Mouse (Mus musculus) ovary, postnatal 36 days (tissue): ENCODE data around the gene Mrap.
A peak's percentile ranks its signal among the peaks of the same experiment; 100 is the strongest.

ENCODE experiments used
- DNase-seq: peaks from one replicate; pipeline ENCODE4 v3.0.0; 2022; ENCODE audit warnings: low spot score, mixed read lengths

The Mrap gene

DNA sequence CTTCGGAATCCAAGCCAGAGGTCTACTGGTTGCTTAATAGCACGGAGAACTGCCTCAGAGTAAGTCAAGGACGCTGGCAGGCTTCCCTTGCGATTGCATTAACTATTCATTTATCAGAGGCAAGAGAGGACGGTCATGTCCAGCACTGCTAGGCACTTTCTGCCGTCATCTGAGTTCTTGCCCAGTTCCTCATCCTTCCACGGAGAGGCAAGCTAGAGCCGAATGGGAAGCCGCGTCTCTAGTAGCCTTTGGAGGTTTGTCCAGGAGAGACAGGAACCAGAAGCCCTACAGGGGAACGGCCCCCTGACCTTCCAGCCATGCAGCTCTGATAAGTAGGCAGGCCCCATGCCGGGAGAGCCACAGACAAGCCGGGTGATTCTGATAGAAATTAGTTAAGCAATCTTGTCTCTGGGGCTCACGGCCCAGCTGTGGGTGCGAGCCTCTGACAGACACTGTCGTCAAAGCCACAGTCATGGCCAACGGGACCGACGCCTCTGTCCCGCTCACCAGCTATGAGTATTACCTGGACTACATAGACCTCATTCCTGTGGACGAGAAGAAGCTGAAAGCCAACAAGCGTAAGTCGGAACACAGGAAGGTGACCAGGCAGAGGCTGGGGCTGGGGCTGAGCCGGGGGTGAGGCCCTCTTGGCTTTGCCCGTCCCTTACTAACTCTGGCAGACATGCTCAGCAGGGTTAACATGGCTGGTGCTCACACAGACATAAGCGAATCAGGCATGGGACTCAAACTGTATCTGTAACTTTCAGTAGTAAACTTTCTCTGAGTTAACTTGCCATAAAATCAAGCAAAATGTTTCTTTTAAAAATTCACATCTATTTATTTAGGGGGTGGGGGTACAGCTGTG is at the start of gene Mrap:
TSS of gene Mrap (plus strand) at position 116 of the 865 bp plus-strand sequence.
- peak; percentile 73 for DNase-seq

DNA sequence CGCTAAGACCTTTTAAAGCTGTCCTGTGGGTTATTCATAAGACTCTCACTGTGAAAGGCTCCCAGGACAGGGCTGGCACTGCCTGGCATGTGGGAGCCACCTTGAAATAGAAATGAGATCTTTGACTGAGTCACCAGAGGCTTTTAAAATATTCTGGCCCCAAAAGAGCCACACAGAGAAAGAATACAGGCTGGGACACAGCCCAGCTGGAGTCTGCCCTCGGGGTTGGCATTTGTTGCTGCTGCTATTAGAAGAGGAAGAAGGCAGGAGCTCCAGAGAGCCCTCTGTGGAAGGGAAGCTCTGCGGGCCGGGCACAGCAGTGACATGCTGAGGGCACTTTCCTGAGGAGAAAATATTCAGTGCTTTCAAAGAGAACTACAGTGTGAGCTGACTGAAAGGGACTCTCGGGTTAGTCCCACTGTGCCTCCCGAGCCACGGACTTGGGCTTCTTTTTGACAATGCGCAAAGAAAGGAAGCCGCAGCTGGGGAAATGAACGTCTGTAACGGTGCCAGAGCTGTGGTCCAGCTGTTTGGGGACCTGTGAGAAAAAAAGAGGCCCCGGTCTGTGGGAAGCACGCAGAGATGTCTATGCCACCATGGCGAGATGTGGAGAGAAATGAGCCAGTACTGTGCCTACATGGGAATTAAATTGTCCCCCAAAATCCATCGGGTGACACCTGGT is 45.2 kb upstream of the Mrap start:
- no peak for DNase-seq

DNA sequence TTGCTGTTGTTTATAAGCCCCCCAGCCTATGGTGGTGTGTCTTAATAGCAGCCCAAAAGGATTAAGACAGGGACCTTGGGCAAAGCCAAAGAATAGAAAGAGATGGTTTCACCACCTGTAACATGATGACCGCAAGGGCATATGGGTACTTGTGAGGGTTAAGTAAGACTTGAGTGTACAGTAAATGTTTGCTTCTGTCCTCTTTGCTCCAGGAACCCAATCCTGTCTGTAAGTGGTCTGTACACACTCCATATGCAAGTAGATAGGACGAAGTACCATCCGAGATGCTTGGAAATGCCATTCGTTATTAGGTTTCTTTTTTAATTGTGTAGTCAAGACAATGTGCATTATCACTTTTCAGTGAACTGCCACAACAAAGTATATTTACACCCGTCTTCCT is 44.4 kb upstream of the Mrap start:
- no peak for DNase-seq

DNA sequence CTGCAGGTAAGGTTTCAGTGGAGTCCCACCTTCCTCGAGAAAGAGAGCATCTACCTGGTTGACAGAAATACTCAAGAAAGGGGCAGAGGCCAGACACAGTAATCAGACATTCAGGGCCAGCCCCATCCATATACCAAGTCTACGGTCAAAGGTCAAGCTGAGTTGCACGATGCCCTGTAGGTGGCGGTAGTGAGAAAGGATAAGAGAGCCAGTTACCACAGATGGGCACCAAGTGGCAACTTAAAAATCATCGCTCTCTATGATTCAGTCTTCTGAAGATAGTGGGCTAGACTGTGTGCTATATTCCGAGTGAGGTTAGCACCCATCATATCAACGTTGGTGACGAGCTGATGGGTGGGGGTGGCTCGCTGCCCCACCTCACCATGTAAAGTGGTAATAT is 43.3 kb upstream of the Mrap start:
- no peak for DNase-seq

DNA sequence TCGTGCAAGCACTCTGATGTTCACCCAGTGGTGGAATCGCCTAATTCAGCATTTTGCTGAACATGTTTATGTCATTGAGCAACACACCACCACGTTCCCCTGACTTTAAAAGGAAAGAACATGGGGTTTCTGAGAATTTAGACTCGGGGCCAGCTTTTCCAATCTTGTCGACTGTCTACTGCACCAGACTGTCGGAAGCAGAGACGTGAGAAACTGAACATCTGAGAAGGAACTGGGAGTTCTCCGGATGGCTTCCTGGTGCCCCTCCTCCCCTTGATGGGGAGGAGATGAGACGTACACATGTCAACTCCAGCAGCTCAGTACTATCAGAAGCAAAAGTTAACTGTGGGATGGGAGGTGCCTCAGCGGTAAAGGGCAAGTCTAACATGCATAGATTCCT is 42.9 kb upstream of the Mrap start:
- no peak for DNase-seq

DNA sequence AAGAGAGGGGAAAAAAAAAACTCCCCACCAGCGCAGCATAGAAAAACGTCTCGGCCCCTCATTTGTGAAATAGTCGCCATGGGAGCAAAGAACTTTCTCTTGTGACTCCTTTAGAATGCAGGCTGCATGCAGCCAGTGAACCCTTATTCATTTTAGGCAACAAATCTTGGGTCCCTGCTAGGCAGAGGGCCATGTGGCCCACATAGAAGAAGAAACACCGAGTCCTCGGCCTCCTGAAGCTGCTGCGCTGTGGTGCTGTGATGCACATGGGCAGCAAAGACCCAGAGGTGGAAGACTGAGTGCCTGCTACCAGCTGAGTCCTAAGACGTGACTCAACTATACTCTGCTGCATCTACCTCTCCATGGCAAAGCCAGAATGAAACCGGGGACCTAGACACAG is 41.7 kb upstream of the Mrap start:
- DNase-seq: no peak

DNA sequence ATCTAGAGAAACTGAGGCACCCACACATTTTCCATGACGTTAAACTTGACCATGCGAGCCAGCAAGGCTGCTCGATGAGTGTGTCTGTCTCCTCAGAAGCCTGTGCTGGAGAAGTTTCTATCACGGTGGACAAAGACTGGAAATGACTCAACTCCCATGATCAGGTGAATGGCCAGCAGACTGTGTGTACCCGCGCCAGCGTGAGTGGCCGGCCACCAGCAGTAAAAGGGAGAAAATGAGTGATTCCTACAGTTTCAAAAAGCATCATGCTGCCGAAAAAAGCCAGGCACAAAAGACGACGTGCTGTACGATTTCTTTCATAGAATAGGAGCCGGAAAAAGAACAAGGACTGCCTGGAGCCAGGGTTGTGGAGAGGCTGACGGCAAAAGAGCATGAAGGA is 38.6 kb upstream of the Mrap start:
- no peak for DNase-seq

DNA sequence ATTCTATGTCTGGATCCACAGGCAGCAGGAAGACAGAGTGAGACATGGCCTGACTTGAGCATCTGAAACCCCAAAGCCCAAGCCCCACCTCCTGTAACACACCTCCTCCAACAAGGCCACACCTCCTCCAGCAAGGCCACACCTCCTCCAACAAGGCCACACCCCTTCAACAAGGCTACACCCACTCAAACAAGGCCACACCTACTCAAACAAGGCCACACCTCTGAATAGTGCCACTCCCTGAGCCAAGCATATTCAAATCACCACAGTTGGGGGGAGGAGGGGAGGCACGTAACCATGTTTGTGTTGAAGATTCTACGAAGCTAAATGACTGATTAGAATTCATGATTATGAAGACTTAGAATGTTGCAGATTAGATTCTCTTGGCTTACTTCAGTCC is 36.5 kb upstream of the Mrap start:
- no peak for DNase-seq

DNA sequence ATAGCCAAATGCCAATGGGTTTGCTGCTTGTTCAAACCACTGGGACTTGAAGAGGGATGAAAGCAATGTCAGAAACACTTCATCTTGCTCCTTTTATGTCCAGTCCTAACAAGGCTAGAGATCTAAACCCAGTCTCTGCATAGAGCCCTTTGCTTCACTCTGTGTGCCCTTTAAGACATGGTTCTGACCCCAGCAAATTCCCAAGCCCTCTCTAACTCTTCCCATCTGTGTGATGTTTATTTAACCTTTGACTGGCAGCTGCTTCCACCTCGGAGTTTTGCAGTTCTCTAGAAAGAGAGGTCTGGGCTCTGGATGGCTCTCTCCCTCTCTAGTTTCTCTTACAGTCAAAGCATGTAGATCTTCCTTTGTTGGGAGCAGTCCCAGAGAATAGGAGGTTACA is 34.4 kb upstream of the Mrap start:
- DNase-seq: no peak

DNA sequence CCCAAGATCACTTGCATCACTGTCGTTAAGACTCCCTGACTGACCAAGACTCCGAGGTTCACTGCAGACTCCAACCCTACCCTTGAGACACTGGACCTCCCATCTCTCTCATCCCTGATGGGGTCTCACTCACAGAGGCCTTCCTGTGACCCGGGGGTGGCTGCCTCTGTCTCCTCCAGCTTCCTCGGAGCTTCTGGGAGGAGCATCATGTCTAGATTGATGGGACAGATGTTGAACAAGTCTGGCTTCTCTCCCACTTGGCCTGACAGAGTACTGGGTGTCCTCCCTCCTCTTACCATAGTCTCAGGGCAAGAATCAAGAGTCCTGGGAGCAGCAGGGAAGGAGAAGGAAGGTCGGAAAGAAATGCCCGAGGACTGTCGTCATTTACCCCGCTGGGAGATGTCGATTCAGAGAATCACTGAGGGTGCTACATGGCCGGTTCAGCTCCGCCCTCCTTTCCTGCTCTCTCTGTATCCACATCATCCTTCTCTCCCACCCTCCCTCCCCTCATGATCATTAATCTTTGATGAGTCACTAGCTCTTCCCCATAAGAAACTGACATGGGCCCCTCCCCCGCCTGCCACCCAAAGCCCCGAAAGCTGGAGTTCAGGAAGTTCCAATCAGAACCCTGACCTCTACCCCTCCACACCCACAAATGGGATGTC is 33.7 kb upstream of the Mrap start:
- no peak for DNase-seq

DNA sequence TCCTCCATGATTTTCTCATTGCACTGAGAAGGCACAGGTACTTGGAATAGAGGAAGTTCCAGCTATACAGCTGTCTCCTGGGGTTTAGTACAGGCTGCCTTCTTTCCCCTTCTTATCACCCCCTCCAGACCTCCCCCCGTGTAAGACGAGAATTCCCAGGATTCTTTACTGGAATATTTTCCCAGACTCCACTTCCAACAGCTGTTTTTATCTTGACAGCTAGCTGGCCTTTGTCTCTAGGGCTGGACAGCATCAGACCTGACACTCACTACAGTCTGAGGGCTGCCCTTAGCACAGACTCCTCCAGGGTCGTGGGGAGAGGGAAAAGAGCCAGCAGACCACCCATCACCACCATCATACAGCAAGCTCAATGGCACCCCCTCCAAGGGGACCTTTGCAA is 31.7 kb upstream of the Mrap start:
- DNase-seq: no peak

DNA sequence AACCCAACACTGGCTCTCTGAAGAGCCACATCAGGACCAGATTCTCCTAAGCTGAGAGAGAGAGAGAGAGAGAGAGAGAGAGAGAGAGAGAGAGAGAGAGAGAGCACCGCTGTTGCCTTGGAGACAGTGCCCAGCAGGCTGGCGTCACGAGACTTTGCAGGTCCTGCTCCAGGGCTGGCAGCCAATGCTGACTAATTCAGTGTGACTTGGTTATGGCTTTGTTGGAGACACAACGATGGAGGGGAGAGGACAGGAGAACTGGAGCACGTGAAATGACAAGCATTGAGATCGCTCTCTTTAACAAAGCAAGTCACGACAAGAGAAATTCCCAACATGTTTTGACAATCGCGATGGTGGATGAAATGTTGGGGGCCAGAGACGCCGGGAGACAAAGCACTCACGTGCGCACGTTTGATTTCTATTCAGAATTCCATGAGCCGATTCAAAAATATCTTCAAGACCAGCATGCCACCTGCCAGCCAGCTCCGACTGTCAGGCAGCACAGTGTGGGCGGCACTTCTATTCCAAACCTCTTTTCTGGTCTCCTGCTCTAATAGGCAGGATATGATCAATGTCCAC is 28.2 kb upstream of the Mrap start:
- peak; percentile 41 for DNase-seq

DNA sequence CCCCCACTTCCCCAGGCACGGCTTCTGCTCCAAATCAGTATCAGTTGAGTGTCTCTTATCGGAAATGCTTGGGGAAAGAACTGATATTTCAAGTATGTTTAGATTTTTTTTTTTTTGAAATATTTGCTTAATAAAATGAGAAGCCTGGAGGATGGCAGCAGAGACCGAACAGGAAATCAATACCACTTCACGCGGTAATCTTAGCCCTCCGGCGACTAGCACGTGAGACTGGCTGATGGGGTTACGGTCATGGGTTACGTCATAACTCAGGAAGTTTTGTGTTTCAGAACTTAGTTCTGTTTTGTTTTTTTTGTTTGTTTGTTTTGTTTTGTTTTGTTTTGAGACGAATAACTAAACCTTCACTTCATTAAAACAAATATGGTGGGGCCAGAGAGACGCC is 27.7 kb upstream of the Mrap start:
- no peak for DNase-seq

DNA sequence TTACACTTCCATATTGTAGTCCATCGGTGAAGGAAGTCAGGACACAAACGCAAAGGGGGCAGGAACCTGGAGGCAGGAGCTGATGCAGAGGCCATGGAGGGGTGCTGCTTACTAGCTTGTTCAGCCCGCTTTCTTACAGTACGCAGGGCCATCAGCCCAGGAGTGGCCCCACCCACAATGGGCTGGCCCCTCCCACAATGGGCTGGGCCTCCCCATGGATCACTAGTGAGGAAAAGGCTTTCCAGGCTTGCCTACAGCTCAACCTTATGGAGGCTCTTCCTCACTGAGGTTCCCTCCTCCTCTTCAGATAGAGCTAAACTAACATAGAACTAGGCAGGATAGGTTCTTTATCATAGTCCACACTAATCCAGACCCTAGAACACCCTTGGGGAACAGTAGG is 14.0 kb upstream of the Mrap start:
- DNase-seq: no peak

DNA sequence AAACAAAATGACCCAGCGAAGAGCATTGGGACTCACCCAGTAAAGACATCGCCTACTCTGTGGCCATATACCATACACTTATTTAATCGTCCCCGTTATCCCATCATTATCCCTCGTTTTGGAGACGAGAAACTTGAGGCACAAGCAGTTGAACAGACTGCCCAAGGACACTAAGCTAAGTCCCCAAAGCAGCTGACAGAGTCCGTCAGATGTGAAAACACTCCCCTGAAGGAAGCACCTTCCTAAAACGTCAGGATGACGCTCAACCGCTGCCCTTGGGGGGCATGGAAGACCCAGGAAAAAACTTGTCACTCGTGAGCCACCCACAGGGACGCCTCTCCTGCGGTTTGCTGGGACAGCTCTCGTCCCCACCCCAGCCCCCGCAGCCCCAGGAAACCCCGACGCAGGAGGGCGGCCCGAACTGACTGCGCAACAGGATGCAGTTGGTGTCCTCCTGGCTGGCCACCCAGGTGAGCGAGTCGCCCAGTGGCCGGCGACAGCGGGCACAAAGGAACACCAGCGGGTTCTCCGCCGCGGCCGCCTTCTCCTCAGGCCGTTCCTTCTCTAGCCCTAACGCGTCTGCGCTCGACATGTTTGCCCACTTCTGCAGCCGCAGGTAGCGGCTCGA is 11.3 kb upstream of the Mrap start:
- DNase-seq: no peak

DNA sequence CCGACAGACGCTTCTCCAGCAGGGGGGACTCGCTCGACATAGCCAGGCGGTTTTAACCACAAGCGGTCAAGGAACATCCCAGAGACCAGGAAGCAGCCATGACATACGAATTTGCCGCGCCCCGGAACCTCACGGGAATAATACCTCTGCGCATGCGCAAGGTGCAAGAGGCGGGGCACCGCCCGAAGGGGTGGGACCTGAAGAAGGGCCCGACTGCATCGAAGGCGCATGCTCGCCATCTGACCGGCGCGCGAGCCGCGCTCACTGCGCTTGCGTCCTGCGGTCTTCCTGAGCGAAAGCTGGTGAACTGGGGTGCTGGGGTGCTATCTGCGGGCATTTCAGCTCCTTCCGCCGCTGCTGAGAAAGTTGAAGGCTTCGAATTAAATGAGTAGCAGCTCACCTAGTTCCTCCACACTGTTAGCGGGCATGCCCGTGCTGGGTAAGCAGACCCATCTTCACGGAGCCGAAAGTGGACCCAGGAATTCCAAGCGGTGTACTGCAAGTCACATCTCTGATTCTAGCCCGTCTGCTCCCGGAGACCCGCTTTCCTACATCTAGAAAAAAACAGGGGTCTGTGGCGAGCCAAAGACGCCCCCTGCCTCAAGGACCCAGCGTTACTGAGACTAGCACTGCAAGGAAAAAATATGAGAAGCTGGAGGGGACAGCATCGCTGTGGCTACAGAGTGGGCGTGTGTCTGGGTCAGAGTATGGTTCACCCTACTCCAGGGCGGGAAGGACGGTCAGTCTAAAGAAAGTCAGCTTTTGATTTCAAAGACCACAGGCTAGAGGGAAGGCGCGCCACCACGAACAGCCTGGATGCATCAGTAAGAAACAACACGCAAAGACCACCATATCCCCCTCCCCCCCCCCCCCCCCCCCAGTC is 10.5 kb upstream of the Mrap start, which contains the start of gene Mis18a:
TSS of gene Mis18a (minus strand) at position 172 of the 883 bp plus-strand sequence.
- DNase-seq: peak; percentile 94

DNA sequence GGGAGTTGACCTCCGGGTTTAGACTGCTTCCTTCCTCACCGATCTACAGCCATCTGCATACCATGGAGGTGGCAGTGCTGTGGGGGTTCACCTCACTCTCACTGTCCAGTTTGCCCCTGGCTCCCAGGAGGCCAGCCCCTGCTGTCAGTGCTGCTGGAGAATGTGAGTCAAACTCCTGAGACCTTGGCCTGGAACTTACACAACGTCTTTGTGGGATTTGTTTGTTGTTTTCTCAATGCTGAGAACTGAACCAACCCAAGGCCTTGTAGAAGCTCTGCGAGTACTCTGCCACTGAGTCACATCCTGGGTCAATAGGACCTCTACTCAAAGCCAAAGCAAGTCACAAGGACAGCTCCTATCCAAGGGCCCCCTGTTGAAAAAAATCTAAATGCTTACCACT is 2.4 kb upstream of the Mrap start:
- no peak for DNase-seq

DNA sequence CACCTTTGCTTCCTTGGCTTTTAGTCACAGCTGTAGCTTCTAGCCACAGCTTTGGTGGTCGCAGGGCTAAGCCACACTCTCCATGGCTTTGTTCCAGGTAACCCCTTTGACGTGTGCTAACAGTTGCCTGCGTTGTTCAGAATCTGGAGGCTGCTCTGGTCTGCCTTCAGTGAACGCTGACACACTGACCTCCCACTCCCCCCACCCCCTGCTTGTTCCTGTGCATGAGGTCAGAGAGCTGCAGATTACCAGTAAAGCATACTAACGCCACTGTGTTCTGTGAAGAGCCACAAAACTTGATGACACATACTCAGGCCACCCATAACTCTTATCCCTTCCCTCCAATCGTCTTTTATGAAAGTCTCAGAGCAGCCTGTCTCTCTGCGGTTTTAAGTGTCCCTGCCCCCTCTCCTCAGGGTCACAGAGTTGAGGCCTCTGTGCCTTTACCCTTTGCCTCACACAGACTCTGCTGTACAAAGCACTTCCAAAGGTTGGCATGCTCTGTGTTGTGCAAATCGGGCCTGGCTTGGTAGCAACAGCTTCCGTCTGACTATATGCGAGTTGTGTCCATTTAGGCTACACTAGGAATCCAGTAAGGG is 1.2 kb upstream of the Mrap start:
- peak; percentile 40 for DNase-seq

DNA sequence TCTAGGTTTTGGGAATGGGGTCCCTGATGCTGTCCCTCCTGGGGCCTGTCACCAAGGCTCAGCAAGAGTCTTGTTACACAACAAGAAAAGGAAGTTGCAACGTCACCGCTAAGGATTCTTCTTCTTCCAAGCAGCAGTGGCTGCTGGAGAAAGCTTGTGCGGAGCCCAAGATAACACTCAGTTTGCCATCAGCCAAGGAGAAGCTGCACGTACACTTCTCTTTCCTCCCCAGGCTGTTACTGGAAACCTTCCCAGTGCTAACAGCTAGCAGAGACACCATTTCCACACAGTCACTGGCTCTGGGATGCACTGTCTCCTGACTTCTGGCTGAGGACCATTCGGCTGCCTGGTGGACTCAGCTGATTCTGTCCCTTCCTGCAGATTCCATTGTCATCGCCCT is 9.1 kb downstream of the Mrap start:
- DNase-seq: no peak

DNA sequence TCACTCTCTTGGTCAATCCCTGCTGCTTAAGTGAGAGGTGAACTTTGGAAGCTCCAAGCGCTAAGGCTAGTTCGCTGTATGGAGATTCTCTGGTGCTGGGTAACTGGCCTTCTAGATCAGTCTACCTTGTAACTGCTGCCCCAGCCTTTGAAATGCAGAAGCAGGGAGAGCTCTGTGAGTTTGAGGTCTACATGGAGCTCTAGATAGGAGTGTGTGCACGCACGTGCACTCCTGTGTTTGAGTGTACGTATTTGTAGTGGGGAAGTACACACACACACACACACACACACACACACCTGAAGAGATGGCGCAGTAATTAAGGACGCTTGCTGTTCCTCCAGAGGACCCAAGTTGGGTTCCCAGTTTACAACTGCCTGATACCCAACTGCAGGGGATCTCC is 10.2 kb downstream of the Mrap start:
- DNase-seq: no peak
